Mouse (Mus musculus) urinary bladder, postnatal 36 days (tissue): ENCODE data around the gene Naa80.
A peak's percentile ranks its signal among the peaks of the same experiment; 100 is the strongest.

Experiments used
- DNase-seq, 2 experiments: peaks; one replicate each; pipeline ENCODE4 v3.0.0; 2022; ENCODE audit warnings: low spot score in 2 of 2, mixed read lengths in 1 of 2

Naa80 gene

DNA sequence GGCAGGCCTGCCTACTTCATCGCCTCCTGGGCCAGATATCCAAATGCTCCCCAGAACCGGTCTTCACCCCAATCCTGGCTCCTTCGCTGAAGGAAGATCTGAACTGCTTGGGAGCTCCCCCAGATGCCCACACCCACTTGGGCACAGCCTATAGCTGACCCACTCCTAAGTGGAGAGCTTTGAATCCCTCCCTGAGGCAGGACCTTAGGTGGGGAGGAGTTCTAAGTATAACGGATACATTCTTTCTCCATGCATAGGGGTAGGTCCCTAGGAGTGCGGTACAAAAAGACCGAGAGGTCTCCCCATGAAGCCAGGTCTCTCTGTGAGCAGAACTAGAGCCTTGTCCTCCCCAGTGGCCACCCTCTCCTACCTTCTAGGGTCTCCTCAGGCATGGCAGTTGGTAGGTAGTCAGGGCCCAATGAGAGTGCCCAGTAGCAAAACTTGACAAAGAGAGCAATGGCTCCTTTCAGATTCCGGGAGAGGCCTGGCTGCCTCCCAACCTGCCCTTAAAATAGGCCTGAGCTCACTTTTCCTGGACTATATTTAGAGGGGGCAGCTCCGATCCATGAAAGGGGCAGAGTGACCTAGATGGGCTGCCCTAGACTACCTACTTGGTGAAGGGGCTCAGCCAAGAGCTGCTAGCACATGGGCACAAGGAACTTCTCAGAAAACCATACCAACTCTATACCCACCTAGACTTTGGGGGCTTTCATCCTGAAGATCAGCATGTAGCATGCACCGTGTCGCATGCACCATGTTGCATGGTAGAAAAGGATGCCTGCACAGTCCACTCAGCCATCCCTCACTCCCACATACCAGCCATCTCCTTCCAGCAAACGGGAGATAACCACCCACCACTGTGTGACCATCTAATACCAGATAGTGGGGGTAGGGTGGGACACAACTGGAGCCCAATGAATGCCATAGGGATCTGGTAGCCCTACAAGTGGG lies 18.2 kb downstream of the Naa80 start:
- DNase-seq, result no peak

DNA sequence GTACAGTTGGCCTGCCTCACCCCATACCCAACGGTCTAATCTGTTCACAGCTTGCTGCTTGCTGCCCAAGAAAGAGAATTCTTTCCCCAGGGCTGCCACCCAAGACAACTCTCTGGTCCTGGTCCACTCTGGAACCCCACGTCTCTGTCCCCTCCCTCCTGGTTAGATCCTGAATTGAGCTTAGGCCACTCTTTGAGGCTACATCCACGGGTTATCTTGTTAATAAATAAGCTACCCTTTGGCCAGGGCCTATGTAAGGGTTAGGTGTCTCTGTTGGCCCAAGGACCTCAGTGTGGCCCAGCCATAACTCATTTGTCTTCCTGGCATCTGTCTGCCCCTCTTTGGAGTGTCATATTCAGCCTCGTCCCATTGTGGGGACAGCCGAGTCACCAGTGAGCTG lies 19.7 kb downstream of the Naa80 start:
- DNase-seq, result no peak

DNA sequence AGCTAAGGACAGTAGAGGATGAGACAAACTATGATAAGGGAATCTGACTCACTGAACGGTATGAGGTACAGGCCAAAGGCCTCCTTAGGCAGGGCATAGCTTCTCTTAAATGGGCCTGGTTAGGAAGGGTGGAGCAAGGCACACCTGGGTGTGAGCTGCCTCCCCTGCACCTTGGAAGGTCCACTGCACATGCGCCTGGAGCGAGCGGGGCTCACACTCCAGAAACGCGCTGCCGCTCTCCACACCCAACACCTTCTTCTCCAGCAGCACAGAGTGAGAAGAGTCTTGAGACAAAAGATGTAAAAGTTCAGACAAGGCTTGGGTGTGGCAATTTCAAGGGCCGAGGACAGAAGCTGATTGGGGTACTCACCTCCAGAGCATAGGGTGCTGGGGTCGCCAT lies 20.7 kb downstream of the Naa80 start:
- no peak for DNase-seq

DNA sequence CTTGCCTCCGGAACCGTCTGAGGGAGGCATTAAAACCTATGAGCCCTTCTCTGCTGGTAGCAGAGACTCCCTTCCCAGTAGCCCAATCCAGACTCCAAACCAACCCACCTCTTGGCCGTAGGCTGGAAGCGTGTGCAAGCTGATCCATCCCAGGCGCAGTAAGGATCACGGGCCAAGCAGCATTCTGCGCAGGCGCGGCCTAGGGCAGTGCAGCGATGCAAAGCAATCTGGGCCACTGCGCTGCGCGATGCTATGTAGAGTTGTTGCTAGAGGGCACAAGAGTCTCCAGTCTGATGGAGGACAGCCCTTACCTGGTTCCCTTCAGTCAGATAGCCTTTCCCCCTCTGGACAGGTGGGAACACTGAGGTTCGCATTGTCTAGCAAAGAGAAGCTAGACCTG lies 21.2 kb downstream of the Naa80 start:
- no peak for DNase-seq

DNA sequence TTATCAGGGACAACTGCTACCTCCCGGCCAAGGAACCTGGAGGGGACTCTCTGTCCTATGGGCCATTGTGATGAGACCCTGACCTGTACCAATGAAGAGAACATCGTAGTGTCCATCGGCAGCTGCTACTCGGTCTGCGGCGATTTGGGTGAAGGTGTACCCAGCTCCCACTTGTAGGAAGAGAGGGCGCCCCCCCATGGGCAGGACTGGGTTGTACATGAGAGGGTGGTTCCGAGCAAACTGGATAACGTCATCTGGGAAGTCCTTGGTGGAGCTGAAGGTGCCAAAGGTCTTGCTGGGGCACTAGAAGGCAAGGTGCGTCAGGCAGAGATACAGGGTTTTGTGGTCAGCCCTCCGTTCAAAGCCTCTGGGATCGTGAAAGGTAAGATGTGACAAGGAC lies 22.1 kb downstream of the Naa80 start:
- DNase-seq, result no peak

DNA sequence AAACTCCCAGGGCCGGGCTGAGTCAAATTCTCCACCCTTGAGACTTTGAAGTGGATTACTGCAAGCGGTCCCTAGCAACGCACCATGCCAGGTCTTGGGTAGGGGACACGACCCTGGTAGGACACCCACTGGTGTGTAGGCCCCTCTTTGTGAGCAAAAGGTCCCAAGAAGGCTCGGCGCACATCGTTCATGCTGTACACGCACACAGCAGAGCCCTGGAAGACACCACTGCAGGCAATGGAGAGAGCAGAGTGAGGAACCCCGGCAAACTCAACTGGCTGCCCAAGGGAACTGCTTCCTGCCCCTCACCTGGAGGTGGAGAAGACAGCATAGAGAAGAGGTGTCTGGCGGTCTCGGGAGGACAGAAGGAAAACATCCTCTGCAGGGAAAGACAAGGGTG lies 22.6 kb downstream of the Naa80 start:
- DNase-seq, result no peak

DNA sequence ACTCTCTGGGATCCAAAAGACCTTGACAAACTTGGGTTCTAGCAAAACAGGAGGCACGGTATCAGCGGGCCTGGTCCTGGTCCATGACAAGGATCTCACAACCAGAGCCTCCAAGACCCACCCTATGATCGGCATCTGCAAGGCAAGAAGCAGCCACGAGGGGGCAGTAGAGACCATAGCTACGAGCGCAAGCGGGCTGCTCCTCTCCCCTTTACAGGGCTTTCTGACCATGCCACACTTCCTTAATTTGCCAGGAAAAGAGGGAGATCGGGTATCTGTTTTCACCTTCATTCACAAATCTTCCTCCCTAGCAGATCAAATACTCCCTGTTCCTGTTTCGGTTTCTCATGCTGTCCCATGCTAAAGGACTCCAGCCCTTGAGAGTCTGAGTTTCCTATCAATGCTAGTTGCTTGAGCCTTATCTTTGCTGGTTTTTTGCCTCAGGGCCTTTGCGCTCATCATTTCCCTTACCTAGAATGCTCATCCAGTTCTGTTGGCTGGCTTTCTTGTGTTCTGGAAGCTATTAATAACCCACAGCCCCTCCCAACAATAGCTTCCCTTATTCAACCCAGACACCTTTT lies 23.5 kb downstream of the Naa80 start:
- DNase-seq, result peak; percentile 83 to 91

DNA sequence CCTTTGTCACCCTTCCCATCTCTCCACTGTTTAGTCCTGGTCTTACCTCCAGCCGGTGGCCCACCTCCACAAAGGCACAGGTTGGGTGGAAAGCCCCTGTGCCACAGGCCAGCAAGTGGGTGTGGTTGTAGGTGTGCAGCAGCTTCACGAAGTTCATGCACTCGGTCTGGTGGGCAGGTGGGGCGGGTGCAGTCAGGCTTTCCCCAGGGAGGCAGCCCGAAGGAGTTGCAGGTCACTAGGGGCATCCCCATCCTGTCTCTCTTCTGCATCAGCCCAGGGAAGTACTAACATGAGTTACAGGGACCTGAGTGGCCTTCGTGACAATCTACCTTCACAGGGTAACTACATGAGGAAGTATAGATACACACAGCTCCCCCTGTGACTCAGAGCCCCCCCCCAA lies 24.6 kb downstream of the Naa80 start:
- no peak for DNase-seq

DNA sequence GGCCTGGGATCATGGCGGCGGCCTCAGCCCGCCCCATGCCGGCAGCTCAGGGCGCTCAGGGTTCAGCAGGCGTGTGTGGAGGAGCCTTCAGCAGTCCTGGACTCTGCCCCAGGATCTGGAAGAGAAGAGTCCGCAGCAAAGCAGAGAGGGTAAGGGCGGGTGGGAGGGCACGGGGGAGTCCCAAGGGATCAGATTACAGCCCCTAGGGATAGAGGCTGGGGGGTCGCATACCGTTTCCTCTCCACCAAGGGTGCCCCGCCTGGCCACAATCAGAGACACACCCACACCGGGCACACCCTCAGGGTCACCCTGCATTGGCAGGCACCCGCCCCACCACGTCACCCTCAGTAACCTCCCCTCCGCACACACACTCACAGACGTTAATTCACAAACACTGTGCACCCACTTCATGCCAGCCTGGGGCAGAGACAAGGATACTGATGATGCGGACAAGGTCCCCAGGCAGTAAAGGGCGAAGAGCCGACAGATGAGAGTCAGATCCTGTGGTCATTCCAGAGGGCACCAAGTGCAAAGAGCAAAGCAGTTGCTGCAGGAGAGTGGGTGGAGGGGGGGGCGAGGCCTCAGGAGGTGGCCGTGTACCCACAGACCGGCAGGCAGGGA lies 26.5 kb downstream of the Naa80 start:
- DNase-seq, result no peak

DNA sequence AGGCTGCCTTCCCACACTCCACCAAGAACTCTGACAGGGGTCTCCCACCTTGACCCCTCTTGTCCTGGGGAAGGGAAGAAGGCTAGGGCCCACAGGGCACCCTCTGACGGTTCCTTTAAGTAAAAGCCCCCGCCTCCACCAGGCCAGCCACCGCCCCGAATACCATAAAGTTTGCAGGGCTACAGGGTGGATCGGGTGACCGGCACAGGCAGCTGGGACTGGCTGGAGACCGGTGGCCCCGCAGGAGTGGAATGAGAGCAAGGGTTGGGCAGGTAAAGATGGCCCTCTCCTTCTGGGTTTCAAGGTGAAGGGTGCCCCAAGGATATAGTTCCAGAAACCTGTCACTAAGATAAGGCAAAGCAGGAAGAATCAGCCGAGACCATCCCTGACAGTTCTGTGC lies 27.9 kb downstream of the Naa80 start:
- peak; percentile 54 to 59 for DNase-seq

DNA sequence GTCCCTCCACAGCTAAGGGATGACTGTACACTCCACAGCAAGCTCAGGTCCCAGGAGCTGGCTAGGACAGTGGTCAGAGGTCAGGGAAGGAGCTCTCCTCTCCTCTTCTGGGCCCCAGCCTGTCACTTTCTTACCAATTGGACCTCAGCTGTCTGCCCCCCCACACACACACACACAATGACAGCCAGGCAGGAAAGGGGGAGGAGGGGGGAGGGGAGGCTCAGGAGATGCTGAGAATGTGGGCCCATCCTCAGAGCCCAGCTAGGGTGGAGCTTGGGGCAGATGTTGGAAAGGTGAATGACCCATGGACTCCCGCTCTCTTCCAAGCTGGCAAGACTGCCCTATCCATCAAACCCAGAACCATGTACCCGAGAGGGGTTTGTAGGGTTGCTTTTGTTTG lies 28.3 kb downstream of the Naa80 start:
- DNase-seq, result no peak

DNA sequence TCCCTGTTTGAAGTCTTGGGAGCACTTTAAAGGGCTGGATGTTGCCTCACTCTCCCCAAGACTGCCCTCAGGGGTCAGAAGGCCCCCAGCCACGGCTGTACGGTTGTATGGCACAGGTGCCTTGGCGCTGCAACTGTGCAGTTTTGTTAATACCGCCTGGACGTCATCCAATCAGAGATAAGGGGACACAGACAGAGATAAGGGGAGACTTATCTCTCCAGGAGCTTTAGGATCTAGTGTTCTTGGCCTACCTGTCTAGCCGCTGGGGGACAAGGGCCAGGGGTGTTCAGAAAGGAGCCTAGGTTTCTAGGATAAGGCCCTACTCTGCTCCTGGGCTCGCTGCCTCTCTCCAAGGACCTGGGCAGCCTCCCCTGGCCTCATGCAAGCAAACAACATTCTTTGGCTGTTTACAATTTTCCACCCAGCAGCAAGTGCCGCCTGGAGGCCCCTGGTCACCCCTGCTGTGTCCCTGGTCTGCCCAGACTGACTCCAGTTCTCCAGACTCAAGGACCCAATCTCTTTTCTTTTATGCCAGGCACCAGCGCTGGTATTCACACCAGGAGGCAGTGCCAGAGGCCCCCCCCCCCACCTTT lies 29.1 kb downstream of the Naa80 start:
- DNase-seq, result no peak

DNA sequence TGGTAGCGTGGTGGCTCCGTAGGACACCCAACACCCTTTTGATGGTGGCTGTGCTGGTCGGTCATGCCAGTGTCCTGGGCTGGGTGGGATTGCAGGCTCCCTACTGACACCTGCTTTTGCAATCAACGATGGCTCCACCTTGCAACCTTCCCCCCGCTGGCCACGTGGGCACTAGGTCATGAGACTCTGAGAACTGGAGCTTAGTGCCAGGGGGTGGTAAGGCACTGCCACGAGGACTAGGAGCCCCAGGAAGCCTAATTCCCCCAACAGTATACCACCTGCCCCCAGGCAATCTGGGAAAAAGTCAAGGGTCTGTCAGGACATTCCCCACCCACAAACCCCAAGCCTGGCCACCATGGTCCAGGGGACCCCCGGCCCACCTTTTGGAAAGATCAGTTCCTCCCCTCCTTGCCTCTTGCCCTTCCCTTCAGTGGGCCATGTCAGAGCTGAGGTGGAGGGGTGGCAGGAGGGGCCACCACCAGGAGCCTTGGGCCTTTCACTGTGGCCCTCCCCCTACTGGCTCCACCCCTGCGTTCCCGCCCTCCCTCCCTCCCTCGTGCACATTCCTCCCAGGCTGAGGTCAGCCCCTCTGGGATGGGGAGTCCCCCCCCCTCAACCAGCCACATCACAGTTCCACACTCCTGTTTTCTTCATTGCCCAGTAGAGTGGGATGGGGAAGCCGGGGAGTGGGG lies 30.2 kb downstream of the Naa80 start, which contains the start of gene Sema3b:
TSS of gene Sema3b (minus strand) at position 489 of the 692 bp plus-strand sequence.
- DNase-seq, result no peak

DNA sequence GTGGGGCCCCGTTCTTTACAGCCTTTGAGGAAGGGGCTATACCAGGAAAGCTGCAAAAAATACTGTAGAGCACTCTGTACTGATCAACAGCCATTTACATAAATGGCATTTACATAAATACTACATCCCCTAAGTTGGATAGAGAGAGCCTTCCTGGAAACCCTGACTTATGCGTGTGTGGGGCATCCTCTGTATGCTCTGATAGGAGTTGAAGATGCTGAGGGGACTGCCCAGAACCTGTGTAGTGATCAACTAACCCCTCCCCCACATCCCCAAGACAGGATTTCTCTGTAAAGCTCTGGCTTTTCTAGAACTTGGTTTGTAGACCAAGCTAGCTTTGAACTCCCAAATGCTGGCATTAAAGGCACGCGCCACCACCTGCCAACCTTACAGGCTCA lies 30.7 kb downstream of the Naa80 start:
- DNase-seq, result no peak

DNA sequence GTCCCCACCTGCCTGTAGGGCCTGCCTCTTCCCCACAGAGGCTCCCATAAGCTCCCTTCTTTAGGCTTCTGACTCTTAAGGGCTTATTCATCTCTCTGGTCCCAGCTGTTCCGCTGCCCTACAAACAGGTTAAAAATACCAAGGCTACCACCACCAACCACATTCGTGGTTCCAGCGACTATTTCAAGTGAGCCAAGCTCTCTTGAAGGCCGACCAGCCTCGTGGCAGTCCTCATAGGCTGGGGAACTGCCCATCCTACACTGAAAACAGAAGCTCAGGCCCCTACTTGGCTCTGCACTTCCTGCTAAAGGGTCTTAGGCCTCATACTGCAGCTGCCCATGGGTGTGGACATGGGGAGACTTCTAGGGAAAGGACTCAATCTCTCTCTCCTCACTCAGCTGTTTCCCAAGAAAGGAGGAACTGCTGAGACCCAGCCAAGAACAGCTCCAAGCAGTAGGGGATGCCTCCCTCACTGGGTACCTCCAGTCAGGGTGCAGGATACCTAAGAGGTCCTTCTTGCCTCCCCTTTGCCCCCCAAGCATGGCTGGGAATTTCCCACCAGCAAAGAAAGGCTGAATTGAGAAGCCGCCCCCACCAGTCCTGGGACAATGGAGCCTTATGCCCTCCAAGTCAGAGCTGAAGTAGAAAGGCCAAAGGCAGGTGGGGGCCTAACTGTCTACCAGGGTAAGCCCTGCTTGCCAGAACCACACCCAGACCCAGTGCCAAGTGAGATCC lies 32.9 kb downstream of the Naa80 start:
- no peak for DNase-seq

DNA sequence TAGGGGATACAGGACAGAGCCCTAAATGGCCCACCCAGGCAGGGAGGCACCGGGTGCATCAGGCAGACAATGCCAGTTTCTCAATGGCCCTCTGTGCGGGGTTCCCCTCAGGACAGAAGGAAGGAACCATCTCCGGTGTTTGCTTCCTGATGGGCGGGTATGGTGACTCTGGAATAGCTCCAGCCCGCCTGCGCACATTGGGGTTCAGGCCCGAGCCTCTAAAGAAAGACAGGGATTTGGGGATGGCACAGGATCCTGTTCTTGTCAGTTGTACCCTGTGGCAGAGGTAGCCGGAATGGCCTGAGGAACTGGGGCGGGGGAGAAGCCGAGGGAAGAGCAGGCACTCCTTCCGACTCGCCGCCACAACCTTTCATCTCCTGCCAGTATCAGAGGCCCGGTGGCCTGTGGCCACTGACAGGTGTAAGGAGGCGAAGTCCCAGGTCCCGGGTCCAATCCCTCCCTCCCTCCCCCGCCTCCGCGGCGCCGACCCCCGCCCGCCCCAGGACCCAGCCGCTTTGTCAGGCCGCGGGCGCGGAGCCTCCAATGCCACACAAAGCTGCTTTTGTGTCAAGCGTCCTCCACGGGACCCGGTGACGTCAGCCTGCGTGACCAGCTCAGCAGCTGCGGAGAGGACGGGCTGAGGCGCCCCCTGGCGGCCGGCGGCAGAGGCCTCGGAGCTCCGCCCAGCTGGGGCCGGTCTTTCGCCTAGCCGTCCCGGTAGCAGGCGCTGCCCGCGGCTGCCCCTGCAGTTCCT lies 33.7 kb downstream of the Naa80 start:
- DNase-seq, result peak; percentile 97 to 99

DNA sequence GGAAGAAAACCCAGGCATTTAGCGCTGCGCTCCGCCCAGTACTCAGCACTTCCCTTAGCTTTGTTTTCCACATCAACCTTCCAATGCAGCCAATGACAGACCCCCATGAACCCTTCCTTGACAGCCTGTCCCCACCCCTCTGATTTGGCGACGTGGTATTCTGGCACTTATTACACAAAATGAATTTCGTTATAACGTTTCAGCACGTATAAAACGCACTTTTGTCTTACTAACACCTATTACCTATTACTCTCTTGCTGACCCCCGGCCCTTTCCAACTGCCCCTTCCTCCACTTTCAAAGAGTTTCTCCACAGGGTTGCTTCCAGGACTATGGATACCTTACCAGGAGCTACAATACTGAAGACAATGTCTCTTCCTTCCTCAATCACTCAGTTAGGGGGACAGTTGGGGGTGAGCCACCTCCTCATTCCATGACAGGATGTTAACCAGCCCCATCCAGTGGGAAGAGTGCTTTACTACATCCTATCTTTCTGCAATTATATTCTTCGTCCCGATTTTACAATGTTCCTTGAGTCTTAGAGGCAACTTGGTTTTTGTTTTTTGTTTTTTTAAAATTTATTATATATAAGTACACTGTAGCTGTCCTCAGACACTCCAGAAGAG lies 34.4 kb downstream of the Naa80 start:
- DNase-seq, result no peak

DNA sequence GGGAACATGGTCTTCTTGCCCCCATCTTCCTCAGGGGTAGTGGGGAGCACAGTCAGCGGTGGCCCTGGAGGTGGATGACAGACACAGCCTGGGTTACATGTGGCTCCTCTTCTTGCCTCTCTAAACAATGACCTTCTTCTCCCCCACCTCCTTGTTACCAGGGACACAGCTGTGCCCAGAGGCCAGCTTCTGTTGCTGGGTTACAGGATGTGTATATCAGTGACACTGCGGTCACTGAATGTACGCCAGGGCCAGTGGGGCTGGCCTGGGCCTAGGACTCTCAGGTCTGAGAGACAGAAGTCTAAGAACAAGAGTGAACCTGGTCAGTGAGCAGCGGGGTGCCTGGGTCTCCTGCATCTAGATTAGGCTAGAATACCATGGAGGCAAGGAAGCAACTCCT lies 36.3 kb downstream of the Naa80 start:
- no peak for DNase-seq

DNA sequence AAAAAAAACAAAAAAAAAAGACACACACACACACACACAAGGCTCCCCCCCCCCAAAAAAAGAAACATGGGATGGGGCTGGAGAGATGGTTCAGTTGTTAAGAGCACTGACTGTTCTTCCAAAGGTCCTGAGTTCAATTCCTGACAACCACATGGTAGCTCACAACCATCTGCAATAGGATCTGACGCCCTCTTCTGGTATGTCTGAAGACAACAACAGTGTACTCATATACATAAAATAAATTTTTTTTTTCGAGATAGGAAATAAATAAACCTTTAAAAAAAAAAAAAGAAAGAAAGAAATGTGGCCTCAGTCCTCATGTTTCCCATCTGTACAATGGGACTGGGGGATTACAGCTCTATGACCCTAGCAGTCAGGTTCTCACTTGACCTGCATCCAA lies 38.8 kb downstream of the Naa80 start:
- DNase-seq, result no peak

DNA sequence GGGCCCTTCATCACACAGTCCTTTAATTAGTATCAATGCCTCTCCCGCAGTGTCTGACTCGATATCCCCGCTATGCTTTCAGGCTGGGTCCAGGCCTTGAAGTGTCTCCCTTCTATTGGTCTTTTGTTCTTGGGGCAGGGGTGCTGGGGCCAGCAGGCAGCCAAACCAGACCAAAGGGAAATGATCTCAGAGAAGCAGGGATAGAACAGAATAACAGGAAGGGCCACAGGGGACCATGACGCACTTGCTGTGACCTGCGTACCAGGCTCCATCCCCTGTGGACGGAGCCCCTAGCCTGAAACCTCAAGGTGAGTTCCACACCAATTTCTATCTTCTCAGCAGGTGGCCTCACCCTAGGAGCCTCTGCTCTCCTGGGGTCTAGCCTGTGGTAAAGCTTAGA lies 39.4 kb downstream of the Naa80 start:
- DNase-seq, result no peak
